Mouse (Mus musculus): Measurements from ENCODE around the gene Palb2.

Palb2 gene

GRCm38 (mm10) chr7:122099222-122099621 is 33.6 kb downstream of the Palb2 start:
- DNase-seq (ENCODE audit: low spot score in 2 of 2): peak; percentile 37 to 44

GRCm38 (mm10) chr7:122098009-122098408 is 34.8 kb downstream of the Palb2 start:
- DNase-seq (ENCODE audit: low spot score in 2 of 2): no peak

GRCm38 (mm10) chr7:122094564-122095330 is 38.0 kb downstream of the Palb2 start:
- no peak for DNase-seq (ENCODE audit: low spot score in 2 of 2)

- DNase-seq (ENCODE audit: low spot score in 2 of 2): no peak
Measured at GRCm38 (mm10) chr7:122087195-122087982, 45.4 kb downstream of the Palb2 start.

- no peak for DNase-seq (ENCODE audit: low spot score in 2 of 2)
Measured at GRCm38 (mm10) chr7:122081071-122081470, 51.7 kb downstream of the Palb2 start.

GRCm38 (mm10) chr7:122079798-122080554 is 52.8 kb downstream of the Palb2 start:
- DNase-seq (ENCODE audit: low spot score in 2 of 2): no peak

GRCm38 (mm10) chr7:122074374-122074773 is 58.4 kb downstream of the Palb2 start:
- no peak for DNase-seq (ENCODE audit: low spot score in 2 of 2)

GRCm38 (mm10) chr7:122067517-122068381 is 65.0 kb downstream of the Palb2 start:
- no peak for DNase-seq (ENCODE audit: low spot score in 2 of 2)

GRCm38 (mm10) chr7:122066945-122067516 is 65.8 kb downstream of the Palb2 start, which contains the start of the genes Ubfd1 and Ears2:
Gene Ubfd1, plus strand, starts transcription at chr7:122067175.
Gene Ears2, minus strand, starts transcription at chr7:122067263.
- peak; percentile 95 to 99 for DNase-seq (ENCODE audit: low spot score in 2 of 2)

GRCm38 (mm10) chr7:122066102-122066944 is 66.5 kb downstream of the Palb2 start:
- DNase-seq (ENCODE audit: low spot score in 2 of 2): no peak

GRCm38 (mm10) chr7:122065656-122066055 is 67.1 kb downstream of the Palb2 start:
- no peak for DNase-seq (ENCODE audit: low spot score in 2 of 2)

Data from right cerebral cortex, adult 2 months (tissue).